Mouse (Mus musculus) ES-Bruce4 (cell line): ENCODE results near the gene Rasgef1b. TPM values are rescaled to one million over a fixed set of nuclear protein-coding genes. Genes with fewer than 3 reads are reported as not detected.

Experiments
- H3K27ac ChIP-seq: 2 replicates; pipeline ENCODE4 v1.5.1; 2012; ENCODE audit warnings: low read length, inconsistent platforms; ENCODE audit not compliant: insufficient read depth
- H3K27me3 ChIP-seq: 2 replicates; pipeline ENCODE4 v1.6.1; 2012; ENCODE audit warnings: mild to moderate bottlenecking, low read length, inconsistent platforms; ENCODE audit not compliant: control insufficient read depth, poor library complexity, insufficient read depth, severe bottlenecking
- H3K36me3 ChIP-seq: 2 replicates; pipeline ENCODE4 v1.6.1; 2012; ENCODE audit warnings: inconsistent platforms, mild to moderate bottlenecking, low read length, moderate library complexity; ENCODE audit not compliant: control insufficient read depth, poor library complexity, insufficient read depth, severe bottlenecking
- H3K4me1 ChIP-seq: one replicate; pipeline ENCODE4 v1.8.1; 2011; ENCODE audit warnings: low read length; ENCODE audit not compliant: control insufficient read depth, insufficient read depth
- H3K4me3 ChIP-seq: 2 replicates; pipeline ENCODE4 v1.5.1; 2011; ENCODE audit warnings: low read depth, mild to moderate bottlenecking, low read length
- H3K9ac ChIP-seq: 2 replicates; pipeline ENCODE4 v1.6.1; 2012; ENCODE audit warnings: low read depth, mild to moderate bottlenecking, inconsistent platforms; ENCODE audit not compliant: poor library complexity, severe bottlenecking
- H3K9me3 ChIP-seq: replicated peaks from 2 replicates; pipeline ENCODE4 v1.6.1; 2012; ENCODE audit warnings: mild to moderate bottlenecking, low read length, inconsistent platforms; ENCODE audit not compliant: control insufficient read depth, poor library complexity, insufficient read depth, severe bottlenecking
- CTCF ChIP-seq: IDR thresholded peaks from one replicate; pipeline ENCODE4 v1.8.1; 2011; ENCODE audit warnings: low read depth, low read length
- EP300 ChIP-seq: IDR thresholded peaks from 2 replicates; pipeline ENCODE4 v1.6.1; 2011; ENCODE audit warnings: low read depth, low read length; ENCODE audit not compliant: insufficient read depth
- POLR2A ChIP-seq: IDR thresholded peaks from one replicate; pipeline ENCODE4 v1.8.1; 2011; ENCODE audit warnings: low read length; ENCODE audit not compliant: insufficient read depth
- polyA plus RNA-seq: library from polyadenylated mRNA; stranded (reverse); fragments of >200 nt; gene quantifications from 2 replicates; pipeline ENCODE4 v1.2.4, GENCODE M21; 2011; ENCODE audit warnings: low read depth; ENCODE audit not compliant: missing spikeins, insufficient read depth, insufficient read length

Gene Rasgef1b
- polyA plus RNA-seq, 1 experiment, result 1.9 TPM

DNA sequence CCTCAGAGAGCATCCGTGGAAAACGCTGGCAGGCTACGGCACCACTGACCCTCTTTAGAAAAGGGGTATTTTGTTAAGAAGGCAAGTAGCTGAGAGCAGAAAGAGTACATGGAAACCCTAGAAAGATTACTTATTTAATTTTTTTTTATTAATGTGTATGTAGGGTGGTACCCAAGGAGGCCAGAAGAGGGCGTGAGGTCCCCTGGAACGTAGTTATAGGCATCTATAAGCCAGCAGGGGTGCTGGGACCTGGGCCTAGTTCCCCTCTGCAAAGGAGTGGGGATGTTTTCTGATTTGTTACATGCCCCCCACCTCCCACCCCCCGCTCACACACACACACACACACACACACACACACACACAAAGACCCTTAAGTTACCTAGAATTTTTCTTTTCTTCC is 480.9 kb downstream of the Rasgef1b start:
- no peaks in the 10 kb centered on the region for H3K4me1 ChIP-seq

DNA sequence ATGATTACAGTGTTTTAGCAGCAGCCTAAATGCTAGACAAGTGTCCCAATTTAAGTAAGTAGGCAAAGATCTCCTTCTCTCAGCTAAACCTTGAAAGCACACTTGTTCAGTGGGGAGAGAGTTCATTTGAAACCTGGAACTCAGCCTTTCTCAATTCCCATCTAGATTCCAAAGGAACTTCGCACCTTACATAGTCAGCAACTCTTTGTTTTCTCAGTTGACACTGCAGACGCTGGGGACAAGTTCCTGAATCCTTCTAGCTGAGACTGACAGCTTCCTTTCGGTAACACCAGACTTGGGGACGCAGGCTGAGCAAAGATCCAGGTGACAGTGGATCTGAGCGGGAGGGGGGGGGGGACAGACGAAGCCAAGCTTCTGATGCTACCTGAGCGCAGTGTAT is 481.4 kb downstream of the Rasgef1b start:
- H3K9ac ChIP-seq, result no peak overlapping the region
- no peak overlapping the region for H3K27ac ChIP-seq
- no peaks in the 10 kb centered on the region for H3K9me3 ChIP-seq
- no peaks in the 10 kb centered on the region for H3K4me1 ChIP-seq
- H3K4me3 ChIP-seq, result no peak overlapping the region
- no peak for TF ChIP-seq EP300
- no peak for TF ChIP-seq POLR2A
- no peak for TF ChIP-seq CTCF
- H3K36me3 ChIP-seq, result no peaks in the 10 kb centered on the region
- H3K27me3 ChIP-seq, result no peaks in the 10 kb centered on the region

More for the DNA sequence above, 480.9 kb downstream of the Rasgef1b start:
- Histone ChIP-seq H3K9ac (no peak overlapping the region), H3K27ac (no peak overlapping the region), H3K27me3 (no peaks in the 10 kb centered on the region), H3K9me3 (no peaks in the 10 kb centered on the region), H3K4me3 (no peak overlapping the region), H3K36me3 (no peaks in the 10 kb centered on the region)
- no peak for TF ChIP-seq CTCF
- TF ChIP-seq POLR2A, result no peak
- no peak for TF ChIP-seq EP300

- H3K27ac ChIP-seq, result no peak overlapping the region
- H3K27me3 ChIP-seq, result no peaks in the 10 kb centered on the region
- H3K4me1 ChIP-seq, result no peaks in the 10 kb centered on the region
- TF ChIP-seq EP300 (no peak), CTCF (no peak), POLR2A (no peak)
- H3K4me3 ChIP-seq, result no peak overlapping the region
- no peak overlapping the region for H3K9ac ChIP-seq
- H3K36me3 ChIP-seq, result no peaks in the 10 kb centered on the region
- H3K9me3 ChIP-seq, result no peaks in the 10 kb centered on the region
Measured at GRCm38 (mm10) chr5:99246972-99247371, 481.9 kb downstream of the Rasgef1b start.

- Histone ChIP-seq H3K9me3 (no peaks in the 10 kb centered on the region), H3K4me1 (no peaks in the 10 kb centered on the region), H3K4me3 (no peak overlapping the region), H3K27ac (no peak overlapping the region), H3K36me3 (no peaks in the 10 kb centered on the region), H3K27me3 (no peaks in the 10 kb centered on the region), H3K9ac (no peak overlapping the region)
- TF ChIP-seq POLR2A (no peak), EP300 (no peak), CTCF (no peak)
Measured at GRCm38 (mm10) chr5:99241988-99242740, 486.7 kb downstream of the Rasgef1b start.

DNA sequence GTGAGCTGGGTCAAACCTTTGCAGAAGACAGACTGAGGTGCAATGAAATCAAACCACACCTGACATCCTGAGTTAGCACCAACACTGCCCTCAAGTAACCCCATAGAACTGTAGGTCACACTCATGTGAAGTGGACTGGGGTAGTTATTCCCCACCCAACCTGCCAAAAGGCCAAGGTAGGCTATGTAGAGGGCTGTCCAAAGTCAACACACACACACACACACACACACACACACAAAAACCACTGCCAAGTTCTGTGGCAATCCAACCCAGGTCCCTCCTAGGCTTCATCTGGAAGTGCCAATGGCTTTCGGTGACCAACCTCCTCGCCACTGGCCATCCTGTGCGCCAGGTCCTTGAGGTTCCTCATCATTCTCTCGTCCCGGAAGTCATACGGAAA is 488.4 kb downstream of the Rasgef1b start:
- no peak overlapping the region for H3K4me3 ChIP-seq

GRCm38 (mm10) chr5:99239677-99240076 is 489.2 kb downstream of the Rasgef1b start:
- Histone ChIP-seq H3K9me3 (no peaks in the 10 kb centered on the region), H3K27me3 (no peaks in the 10 kb centered on the region), H3K4me1 (no peaks in the 10 kb centered on the region), H3K9ac (no peak overlapping the region), H3K27ac (no peak overlapping the region), H3K4me3 (no peak overlapping the region), H3K36me3 (no peaks in the 10 kb centered on the region)
- TF ChIP-seq CTCF, result no peak

More for the DNA sequence above, 488.4 kb downstream of the Rasgef1b start:
- Histone ChIP-seq H3K4me1 (no peaks in the 10 kb centered on the region), H3K36me3 (no peaks in the 10 kb centered on the region), H3K27me3 (no peaks in the 10 kb centered on the region), H3K9ac (no peak overlapping the region), H3K27ac (no peak overlapping the region), H3K9me3 (no peaks in the 10 kb centered on the region)
- TF ChIP-seq EP300, result no peak
- TF ChIP-seq POLR2A, result no peak
- no peak for TF ChIP-seq CTCF
